Mouse (Mus musculus): ENCODE measurements around the gene Vmn2r28. TPM values are rescaled to one million over a fixed set of nuclear protein-coding genes. Genes with fewer than 3 reads are reported as not detected.
"Not testable (repeated sequence)": the region's sequence is repeated elsewhere in the genome, so short reads cannot be mapped to it uniquely, and the experiment has no call there.

Vmn2r28 gene
- polyA plus RNA-seq (2015; fragmentation: Nextera tagmentation; extraction: Ambion mirVana) = not detected in 2 replicates

DNA sequence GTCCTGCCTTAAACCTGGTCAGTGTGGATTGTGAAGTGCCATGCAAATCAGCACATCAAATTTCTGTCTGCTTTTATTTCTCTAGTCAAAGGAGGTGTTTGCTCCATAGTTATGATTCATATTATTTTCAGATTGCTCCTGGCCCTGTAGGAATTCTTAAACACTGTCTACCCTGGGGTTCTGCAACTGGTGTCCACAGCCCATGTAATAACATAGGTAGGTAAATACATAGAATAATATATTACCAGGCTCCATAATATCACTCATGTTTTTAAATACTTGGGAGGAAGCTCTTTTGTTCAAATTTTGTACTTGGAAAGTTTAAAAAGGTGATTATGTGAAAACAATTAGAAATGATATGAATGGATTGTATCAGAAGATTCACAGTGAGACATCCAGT lies at the start of gene Vmn2r28:
TSS of gene Vmn2r28 (minus strand) at position 101 of the 400 bp plus-strand sequence.
- H3K27ac ChIP-seq (replicated peaks); H3K4me1 ChIP-seq (replicated peaks); H3K9me3 ChIP-seq (replicated peaks); H3K4me2 ChIP-seq; H3K27me3 ChIP-seq; H3K4me3 ChIP-seq (replicated peaks); ATAC-seq (ENCODE audit: insufficient read depth); H3K9ac ChIP-seq; H3K36me3 ChIP-seq (replicated peaks): not testable (repeated sequence)

DNA sequence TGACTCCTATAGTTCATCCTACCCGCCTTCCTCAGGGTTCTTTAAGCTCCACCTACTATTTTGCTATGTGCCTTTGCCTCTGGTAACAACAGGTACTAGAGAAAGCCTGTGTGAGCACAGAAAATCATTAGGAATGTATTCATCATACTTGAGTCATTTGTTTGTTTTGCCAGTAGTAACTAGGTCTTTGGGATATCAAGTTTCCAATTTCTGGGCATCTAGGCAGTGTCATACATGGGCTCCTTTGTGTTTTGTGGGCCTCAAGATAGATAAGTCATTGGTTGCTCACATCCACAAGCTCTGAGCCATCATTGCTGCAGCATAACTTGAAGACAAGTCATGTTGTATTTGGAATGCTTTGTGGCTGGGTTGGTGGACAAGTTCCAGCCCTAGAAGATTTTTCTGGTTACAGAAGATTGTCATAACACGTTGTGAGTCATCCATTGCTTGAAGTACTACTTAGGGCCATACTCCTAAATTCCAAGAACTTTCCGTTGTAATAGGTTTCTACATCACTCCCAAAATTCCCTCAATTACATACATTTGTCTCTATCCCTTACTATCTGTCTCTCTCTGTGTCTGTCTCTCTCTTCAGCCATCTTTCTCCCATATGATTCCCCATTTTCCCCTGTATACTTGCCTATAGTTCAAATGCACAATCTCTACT lies 47.1 kb upstream of the Vmn2r28 start:
- not testable (repeated sequence) for H3K36me3 ChIP-seq (replicated peaks); H3K4me2 ChIP-seq; H3K27ac ChIP-seq (replicated peaks); H3K9ac ChIP-seq; H3K9me3 ChIP-seq (replicated peaks); H3K4me1 ChIP-seq (replicated peaks); H3K27me3 ChIP-seq; ATAC-seq (ENCODE audit: insufficient read depth); H3K4me3 ChIP-seq (replicated peaks)
- WGBS (ENCODE audit: insufficient replicate concordance) = 37% methylated on average over 3 of the region's 3 CpGs

DNA sequence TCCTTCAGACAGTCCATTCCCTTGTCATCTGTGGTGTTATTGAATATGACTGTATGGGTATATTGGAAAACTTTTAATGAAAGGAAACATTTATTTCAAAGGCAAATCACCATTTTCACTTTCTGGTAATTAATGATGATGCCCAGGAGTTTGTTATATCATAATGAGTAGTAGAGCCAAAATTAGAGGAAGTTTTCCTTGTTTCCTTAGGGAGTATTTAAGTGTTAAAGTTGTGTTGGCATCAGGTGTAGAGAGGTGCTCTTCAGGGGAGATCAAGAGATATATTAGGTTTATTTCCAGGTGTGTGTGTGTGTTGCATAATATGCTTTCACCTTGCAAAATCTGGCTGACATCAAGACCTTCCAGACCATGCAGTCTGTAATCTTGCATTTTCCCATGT lies 37.1 kb downstream of the Vmn2r28 start, which contains the start of gene Vmn1r59:
TSS of gene Vmn1r59 (minus strand) at position 101 of the 400 bp plus-strand sequence.
- H3K4me3 ChIP-seq (replicated peaks) = no peak within 1 kb of the TSS
- no peaks in the 10 kb centered on the region for H3K27me3 ChIP-seq
- no peak within 1 kb of the TSS for H3K4me2 ChIP-seq
- H3K27ac ChIP-seq (replicated peaks) = no peak within 1 kb of the TSS
- no peaks in the 10 kb centered on the region for H3K36me3 ChIP-seq (replicated peaks)
- 0 out of 2 replicates have a peak, but pooled peaks cover 3% of the 10 kb centered on the region for H3K9me3 ChIP-seq (replicated peaks)
- H3K9ac ChIP-seq = no peak within 1 kb of the TSS
- no peaks in the 10 kb centered on the region for H3K4me1 ChIP-seq (replicated peaks)
- no peak for ATAC-seq (ENCODE audit: insufficient read depth)

- not testable (repeated sequence) for H3K36me3 ChIP-seq (replicated peaks); H3K27me3 ChIP-seq; H3K4me2 ChIP-seq; H3K9ac ChIP-seq; ATAC-seq (ENCODE audit: insufficient read depth); H3K9me3 ChIP-seq (replicated peaks); H3K4me1 ChIP-seq (replicated peaks); H3K27ac ChIP-seq (replicated peaks); H3K4me3 ChIP-seq (replicated peaks)
- WGBS (ENCODE audit: insufficient replicate concordance) = 41% methylated on average over 3 of the region's 3 CpGs
Measured at GRCm38 (mm10) chr7:5454011-5454410, 39.7 kb downstream of the Vmn2r28 start.

GRCm38 (mm10) chr7:5448627-5449026 lies 45.1 kb downstream of the Vmn2r28 start:
- H3K27ac ChIP-seq (replicated peaks) = no peak overlapping the region
- 0 out of 2 replicates have a peak, but pooled peaks cover 4% of the 10 kb centered on the region for H3K9me3 ChIP-seq (replicated peaks)
- H3K36me3 ChIP-seq (replicated peaks) = no peaks in the 10 kb centered on the region
- H3K9ac ChIP-seq = no peak overlapping the region
- ATAC-seq (ENCODE audit: insufficient read depth) = no peak
- no peak overlapping the region for H3K4me2 ChIP-seq
- no peaks in the 10 kb centered on the region for H3K4me1 ChIP-seq (replicated peaks)
- H3K4me3 ChIP-seq (replicated peaks) = no peak overlapping the region
- H3K27me3 ChIP-seq = no peaks in the 10 kb centered on the region

Other genes starting within 250 kb of the Vmn2r28 start
- gene Gm5065, start 143.4 kb downstream of the Vmn2r28 start, polyA plus RNA-seq (2015; fragmentation: Nextera tagmentation; extraction: Ambion mirVana) = not detected in 2 replicates
- not detected in 2 replicates for gene Nlrp2, start 142.9 kb downstream of the Vmn2r28 start, polyA plus RNA-seq (2015; fragmentation: Nextera tagmentation; extraction: Ambion mirVana)
- gene Vmn1r58, start 80.6 kb downstream of the Vmn2r28 start, polyA plus RNA-seq (2015; fragmentation: Nextera tagmentation; extraction: Ambion mirVana) = not detected in 2 replicates
- not detected in 2 replicates for gene Vmn1r59, start 37.2 kb downstream of the Vmn2r28 start, polyA plus RNA-seq (2015; fragmentation: Nextera tagmentation; extraction: Ambion mirVana)
- not detected in 2 replicates for gene Vmn1r60, start 53.4 kb upstream of the Vmn2r28 start, polyA plus RNA-seq (2015; fragmentation: Nextera tagmentation; extraction: Ambion mirVana)
- gene Vmn1r61, start 119.3 kb upstream of the Vmn2r28 start, polyA plus RNA-seq (2015; fragmentation: Nextera tagmentation; extraction: Ambion mirVana) = not detected in 2 replicates
- not detected in 2 replicates for gene Vmn1r62, start 179.7 kb upstream of the Vmn2r28 start, polyA plus RNA-seq (2015; fragmentation: Nextera tagmentation; extraction: Ambion mirVana)